Mouse (Mus musculus) right cerebral cortex, postnatal 4 days (tissue): ENCODE results near the gene BC034090.
A peak's percentile ranks its signal among the peaks of the same experiment; 100 is the strongest.

ENCODE experiments used
- DNase-seq: peaks from one replicate; pipeline ENCODE4 v3.0.0-alpha.2; 2022

BC034090 gene

DNA sequence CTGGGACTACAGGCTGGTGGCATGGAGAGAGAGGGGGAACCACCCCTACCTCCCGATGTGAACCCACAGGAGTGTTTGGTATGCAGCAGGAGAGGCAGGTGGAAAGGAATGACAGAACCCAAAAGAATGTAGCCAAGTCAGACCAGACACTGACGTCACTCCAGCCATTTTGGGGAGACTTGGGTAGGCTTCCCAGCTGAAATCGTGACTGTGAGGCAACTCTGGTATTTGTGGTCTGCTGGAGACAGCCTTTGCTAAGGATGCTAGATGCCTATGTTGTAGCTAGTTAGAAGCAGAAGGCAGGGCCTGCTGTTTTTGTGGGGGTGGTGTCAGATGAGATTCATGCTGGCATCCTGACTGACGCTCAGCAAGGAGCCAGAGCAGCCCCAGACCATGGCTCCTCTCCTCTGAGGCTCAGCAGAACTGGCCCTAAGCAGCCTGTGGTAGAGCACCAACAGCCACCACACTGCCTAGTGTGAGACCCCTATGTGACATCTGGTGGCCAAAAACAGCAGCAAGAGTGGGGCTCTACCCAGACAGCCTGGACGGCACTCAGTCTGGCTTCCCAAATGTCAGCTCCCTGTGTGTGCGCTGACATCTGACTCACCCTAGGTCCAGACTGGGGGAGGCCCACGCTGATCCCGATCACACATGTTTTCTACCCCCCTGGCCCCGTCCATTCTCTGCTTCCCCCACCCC is 29.0 kb downstream of the BC034090 start:
- DNase-seq, result no peak

DNA sequence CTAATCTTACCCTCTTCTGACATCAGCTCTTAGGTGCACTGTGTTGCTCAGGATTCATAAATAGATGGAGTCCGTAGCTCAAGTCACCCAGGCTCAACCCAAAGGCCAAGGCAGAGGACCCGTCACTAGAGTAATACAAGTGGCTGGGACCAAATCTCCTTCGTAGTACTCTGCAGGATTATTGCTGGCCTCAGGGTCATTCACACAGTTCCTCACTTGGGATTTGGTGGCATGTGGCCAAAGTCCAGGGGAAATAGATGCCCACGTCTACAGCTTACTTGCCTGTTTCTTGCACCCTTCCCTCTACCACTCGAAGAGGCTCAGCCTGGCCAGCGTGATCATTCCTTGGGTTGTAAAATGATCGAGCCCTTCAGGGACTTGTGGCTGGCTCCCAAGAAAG is 30.3 kb downstream of the BC034090 start:
- DNase-seq, result no peak

GRCm38 (mm10) chr1:155212936-155213774 is 31.1 kb downstream of the BC034090 start:
- no peak for DNase-seq

GRCm38 (mm10) chr1:155212493-155212892 is 31.8 kb downstream of the BC034090 start:
- peak; percentile 42 for DNase-seq

GRCm38 (mm10) chr1:155212081-155212480 is 32.2 kb downstream of the BC034090 start:
- no peak for DNase-seq

- no peak for DNase-seq
Measured at GRCm38 (mm10) chr1:155211017-155211416, 33.2 kb downstream of the BC034090 start.

GRCm38 (mm10) chr1:155210011-155210763 is 34.1 kb downstream of the BC034090 start:
- DNase-seq, result no peak

DNA sequence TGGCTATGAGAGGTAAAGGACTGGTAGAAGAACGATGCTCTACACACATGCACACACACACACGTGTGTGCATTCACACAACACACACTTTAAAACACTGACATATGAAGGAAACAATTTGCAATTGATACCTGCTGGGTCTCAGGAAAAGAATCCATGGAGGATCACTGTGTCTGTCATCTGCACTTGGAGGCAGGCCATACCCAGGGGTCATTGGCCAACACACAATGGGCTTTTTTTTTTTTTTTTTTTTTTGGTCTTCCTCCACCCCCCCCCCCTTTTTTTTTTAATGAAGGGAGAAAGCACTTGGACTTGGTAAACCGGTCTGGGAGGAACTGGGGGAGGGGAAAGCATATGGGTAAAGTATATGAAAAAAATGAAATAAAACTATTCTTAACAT is 36.4 kb downstream of the BC034090 start:
- no peak for DNase-seq

DNA sequence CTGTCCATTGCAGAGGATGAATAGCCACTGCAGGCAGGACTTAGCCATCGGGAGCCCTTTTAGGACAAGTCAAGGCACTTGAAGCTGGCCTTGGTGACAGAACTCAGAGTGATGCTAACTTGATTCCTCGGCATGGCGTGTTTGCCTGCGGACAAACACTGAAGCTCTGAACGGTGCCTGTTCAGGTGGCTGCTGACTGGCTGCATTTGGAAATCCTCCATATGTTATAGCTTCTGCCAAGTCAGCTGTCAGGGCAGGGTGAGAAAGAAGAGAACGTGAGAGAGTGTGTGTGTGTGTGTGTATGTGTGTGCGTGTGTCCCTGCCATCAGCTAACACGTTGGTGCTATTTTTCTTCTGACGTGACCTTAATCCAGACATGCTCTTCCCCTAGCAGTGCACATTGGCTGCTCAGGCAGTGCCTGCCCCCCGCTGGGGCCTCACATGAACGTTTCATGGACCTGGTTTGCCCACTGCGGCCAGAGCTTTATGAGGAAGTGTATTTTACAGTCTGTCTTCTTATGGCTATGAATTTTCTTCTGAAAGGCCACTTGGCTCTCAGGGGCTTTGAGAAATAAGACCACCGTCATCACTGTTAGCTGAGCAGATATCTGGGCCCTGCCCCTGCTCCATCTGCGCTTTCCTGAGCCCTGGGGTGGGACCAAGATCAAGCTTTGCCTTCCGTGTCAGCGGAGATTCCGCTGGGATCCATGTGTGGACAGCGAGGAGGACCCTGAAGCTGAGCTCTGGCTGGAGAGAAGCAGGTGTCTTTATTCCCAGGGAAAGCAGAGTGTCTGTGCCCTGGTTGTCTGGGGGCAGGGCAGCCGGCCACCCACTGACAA is 38.2 kb downstream of the BC034090 start:
- no peak for DNase-seq

- no peak for DNase-seq
Measured at GRCm38 (mm10) chr1:155205311-155205710, 38.9 kb downstream of the BC034090 start.

DNA sequence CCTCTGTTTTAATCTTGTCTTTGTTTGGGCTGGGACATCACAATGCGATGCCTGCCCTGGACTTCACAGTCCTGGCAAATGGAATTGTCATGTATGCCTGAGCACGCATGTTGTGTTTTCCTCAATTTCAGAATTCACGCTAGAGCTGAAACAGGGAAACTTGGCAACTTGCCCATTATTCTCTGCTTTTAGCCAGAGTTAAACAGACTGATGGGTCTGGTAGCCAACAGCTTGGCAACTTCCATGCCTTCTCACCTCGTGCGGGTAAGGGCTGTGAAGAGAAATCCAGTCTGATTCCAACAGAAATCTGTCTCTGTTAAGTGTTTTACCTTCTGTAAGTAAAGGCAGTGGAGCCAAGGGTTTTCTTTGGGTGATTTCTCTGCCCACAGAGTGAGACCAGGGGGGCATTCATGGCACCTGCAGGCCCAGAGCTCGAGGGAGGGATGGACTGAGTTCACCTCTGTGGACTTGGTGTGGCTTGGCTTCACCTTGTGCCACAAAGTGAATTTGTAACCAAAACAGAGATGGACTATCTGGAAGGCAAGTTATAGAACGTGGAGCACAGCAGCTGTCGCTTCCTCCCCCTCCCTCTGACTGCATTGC is 39.6 kb downstream of the BC034090 start:
- no peak for DNase-seq

GRCm38 (mm10) chr1:155203954-155204353 is 40.3 kb downstream of the BC034090 start:
- no peak for DNase-seq

- no peak for DNase-seq
Measured at GRCm38 (mm10) chr1:155203101-155203500, 41.1 kb downstream of the BC034090 start.

GRCm38 (mm10) chr1:155202472-155202871 is 41.8 kb downstream of the BC034090 start:
- no peak for DNase-seq

DNA sequence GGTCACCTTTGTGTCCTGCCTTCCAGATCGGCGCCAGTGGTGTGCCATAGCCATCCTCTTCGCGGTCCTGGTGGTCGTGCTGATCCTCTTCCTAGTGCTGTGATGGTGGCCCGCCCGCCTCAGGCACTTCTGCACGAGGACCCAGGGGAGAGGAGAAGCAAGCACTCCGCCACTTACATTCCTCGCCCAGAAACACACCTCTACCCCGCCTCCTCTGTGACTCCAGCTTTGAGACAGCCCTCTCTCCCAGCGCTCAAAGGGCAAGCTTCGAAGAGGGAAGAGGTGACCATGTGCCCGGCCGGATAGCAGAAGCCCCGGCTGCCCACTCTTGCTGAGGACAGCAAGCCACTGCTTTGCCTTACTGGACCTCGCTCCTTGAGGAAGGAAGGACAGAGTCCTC is 42.3 kb downstream of the BC034090 start:
- DNase-seq, result no peak

DNA sequence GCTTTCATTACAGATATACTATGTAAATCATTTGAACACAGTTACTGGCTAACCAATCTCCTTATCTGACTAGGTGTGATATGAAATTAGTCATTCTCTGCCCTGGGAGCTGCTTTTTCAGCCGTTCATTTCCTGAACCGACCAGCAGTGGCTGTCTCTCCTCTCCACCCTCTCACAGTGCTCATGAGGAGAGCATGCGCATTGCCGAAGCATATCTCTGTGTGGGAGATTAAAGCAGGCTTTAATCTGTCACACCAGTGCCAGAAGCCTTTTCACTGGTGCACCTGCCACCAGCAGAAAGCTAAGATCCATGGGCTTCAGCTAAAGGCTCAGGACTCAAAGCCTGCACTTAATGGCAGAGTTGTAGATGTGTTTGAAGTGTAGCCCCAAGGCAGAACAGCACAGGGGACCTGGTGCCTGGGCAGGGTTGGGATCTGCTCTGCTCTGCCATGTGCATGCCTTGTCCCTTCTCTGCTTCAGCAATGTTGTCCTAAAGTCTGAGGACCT is 42.8 kb downstream of the BC034090 start:
- DNase-seq, result peak; percentile 6

- no peak for DNase-seq
Measured at GRCm38 (mm10) chr1:155200967-155201366, 43.3 kb downstream of the BC034090 start.

DNA sequence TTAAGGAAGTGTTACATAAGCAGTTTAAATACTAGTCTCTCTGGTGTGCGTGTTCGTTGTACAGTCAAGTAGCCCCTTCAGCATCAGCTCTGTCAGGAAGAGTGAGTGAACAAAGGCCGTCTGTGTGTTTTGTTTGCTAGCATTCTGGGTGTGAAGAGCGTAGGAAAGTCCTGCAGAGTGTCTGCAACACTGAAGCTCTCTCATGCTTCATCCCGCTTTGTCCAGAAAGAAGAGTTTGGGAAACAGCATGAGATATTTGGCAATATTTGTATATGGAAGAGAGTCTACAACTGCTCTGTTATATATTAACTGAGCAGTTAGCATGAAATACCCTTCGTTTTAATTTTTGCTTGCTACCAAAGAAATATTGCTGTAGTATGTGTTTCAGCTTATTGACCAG is 44.7 kb downstream of the BC034090 start:
- no peak for DNase-seq

- peak; percentile 56 for DNase-seq
Measured at GRCm38 (mm10) chr1:155196691-155197090, 47.6 kb downstream of the BC034090 start.

GRCm38 (mm10) chr1:155192805-155193368 is 51.4 kb downstream of the BC034090 start:
- peak; percentile 48 for DNase-seq

DNA sequence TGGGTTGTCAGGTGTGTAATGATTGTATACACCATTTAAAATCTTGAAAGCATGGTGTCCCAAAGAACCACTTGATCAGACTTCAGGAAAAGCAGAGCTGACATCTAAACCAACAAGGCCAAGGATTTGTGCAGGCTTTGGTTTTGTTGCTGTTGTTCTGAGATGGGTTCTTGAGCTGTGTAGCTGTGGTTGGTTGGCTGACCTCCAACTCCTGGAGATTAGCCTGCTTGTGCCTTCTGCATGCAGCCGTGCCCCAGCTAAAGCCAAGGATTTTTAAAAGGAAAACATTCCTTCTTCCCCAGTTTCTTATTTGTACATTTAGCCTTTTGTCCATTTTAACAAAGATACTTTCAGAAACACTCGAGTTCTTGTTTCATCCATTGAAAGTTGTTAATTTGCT is 52.6 kb downstream of the BC034090 start:
- no peak for DNase-seq

GRCm38 (mm10) chr1:155191219-155191618 is 53.0 kb downstream of the BC034090 start:
- DNase-seq, result no peak
